Mouse (Mus musculus): ENCODE results near the gene Ppa2. TPM values are rescaled to one million over a fixed set of nuclear protein-coding genes. Genes with fewer than 3 reads are reported as not detected.

Gene Ppa2
- polyA plus RNA-seq, 1 experiment = 51.0 TPM

GRCm38 (mm10) chr3:133339411-133339823 lies 29.5 kb downstream of the Ppa2 start:
- H3K4me3 ChIP-seq (ENCODE audit: low read depth, low read length) = no peak overlapping the region
- no peaks in the 10 kb centered on the region for H3K4me1 ChIP-seq (ENCODE audit: control insufficient read depth, insufficient read depth, low read length)
- no peak for TF ChIP-seq POLR2A (IDR thresholded peaks at IDR 0.05; ENCODE audit: insufficient read depth, low read length)
- no peak for TF ChIP-seq EP300 (IDR thresholded peaks at IDR 0.05; ENCODE audit: insufficient read depth, low read depth, low read length)
- TF ChIP-seq CTCF (IDR thresholded peaks at IDR 0.05; ENCODE audit: low read depth, low read length) = no peak
- no peak overlapping the region for H3K27ac ChIP-seq (ENCODE audit: insufficient read depth, low read length)
- no peaks in the 10 kb centered on the region for H3K9me3 ChIP-seq (replicated peaks; ENCODE audit: control insufficient read depth, insufficient read depth, low read length, poor library complexity, severe bottlenecking)
- no peaks in the 10 kb centered on the region for H3K27me3 ChIP-seq (ENCODE audit: control insufficient read depth, insufficient read depth, low read length, poor library complexity, severe bottlenecking)
- H3K9ac ChIP-seq (ENCODE audit: low read depth, poor library complexity, severe bottlenecking) = no peak overlapping the region
- peaks cover 2% of the 10 kb centered on the region for H3K36me3 ChIP-seq (ENCODE audit: control insufficient read depth, insufficient read depth, low read length, poor library complexity, severe bottlenecking)

- H3K27me3 ChIP-seq (ENCODE audit: control insufficient read depth, insufficient read depth, low read length, poor library complexity, severe bottlenecking) = no peaks in the 10 kb centered on the region
- no peak overlapping the region for H3K9ac ChIP-seq (ENCODE audit: low read depth, poor library complexity, severe bottlenecking)
- peaks cover 5% of the 10 kb centered on the region for H3K36me3 ChIP-seq (ENCODE audit: control insufficient read depth, insufficient read depth, low read length, poor library complexity, severe bottlenecking)
- H3K27ac ChIP-seq (ENCODE audit: insufficient read depth, low read length) = no peak overlapping the region
- no peak overlapping the region for H3K4me3 ChIP-seq (ENCODE audit: low read depth, low read length)
- no peaks in the 10 kb centered on the region for H3K9me3 ChIP-seq (replicated peaks; ENCODE audit: control insufficient read depth, insufficient read depth, low read length, poor library complexity, severe bottlenecking)
- TF ChIP-seq EP300 (IDR thresholded peaks at IDR 0.05; ENCODE audit: insufficient read depth, low read depth, low read length) (no peak), POLR2A (IDR thresholded peaks at IDR 0.05; ENCODE audit: insufficient read depth, low read length) (no peak), CTCF (IDR thresholded peaks at IDR 0.05; ENCODE audit: low read depth, low read length) (no peak)
- H3K4me1 ChIP-seq (ENCODE audit: control insufficient read depth, insufficient read depth, low read length) = no peaks in the 10 kb centered on the region
These were observed 31.2 kb downstream of the Ppa2 start for GRCm38 (mm10) chr3:133341106-133341505.

GRCm38 (mm10) chr3:133347535-133347934 lies 37.6 kb downstream of the Ppa2 start:
- Histone ChIP-seq H3K4me1 (ENCODE audit: control insufficient read depth, insufficient read depth, low read length) (no peaks in the 10 kb centered on the region), H3K9ac (ENCODE audit: low read depth, poor library complexity, severe bottlenecking) (no peak overlapping the region), H3K4me3 (ENCODE audit: low read depth, low read length) (no peak overlapping the region), H3K36me3 (ENCODE audit: control insufficient read depth, insufficient read depth, low read length, poor library complexity, severe bottlenecking) (peaks cover 10% of the 10 kb centered on the region), H3K27ac (ENCODE audit: insufficient read depth, low read length) (no peak overlapping the region), H3K27me3 (ENCODE audit: control insufficient read depth, insufficient read depth, low read length, poor library complexity, severe bottlenecking) (no peaks in the 10 kb centered on the region), H3K9me3 (replicated peaks; ENCODE audit: control insufficient read depth, insufficient read depth, low read length, poor library complexity, severe bottlenecking) (peaks cover 7% of the 10 kb centered on the region)
- TF ChIP-seq EP300 (IDR thresholded peaks at IDR 0.05; ENCODE audit: insufficient read depth, low read depth, low read length) = no peak
- no peak for TF ChIP-seq CTCF (IDR thresholded peaks at IDR 0.05; ENCODE audit: low read depth, low read length)
- no peak for TF ChIP-seq POLR2A (IDR thresholded peaks at IDR 0.05; ENCODE audit: insufficient read depth, low read length)

- Histone ChIP-seq H3K36me3 (ENCODE audit: control insufficient read depth, insufficient read depth, low read length, poor library complexity, severe bottlenecking) (peaks cover 10% of the 10 kb centered on the region), H3K9me3 (replicated peaks; ENCODE audit: control insufficient read depth, insufficient read depth, low read length, poor library complexity, severe bottlenecking) (peaks cover 11% of the 10 kb centered on the region), H3K27me3 (ENCODE audit: control insufficient read depth, insufficient read depth, low read length, poor library complexity, severe bottlenecking) (no peaks in the 10 kb centered on the region), H3K27ac (ENCODE audit: insufficient read depth, low read length) (no peak overlapping the region), H3K9ac (ENCODE audit: low read depth, poor library complexity, severe bottlenecking) (no peak overlapping the region), H3K4me1 (ENCODE audit: control insufficient read depth, insufficient read depth, low read length) (no peaks in the 10 kb centered on the region), H3K4me3 (ENCODE audit: low read depth, low read length) (no peak overlapping the region)
- TF ChIP-seq EP300 (IDR thresholded peaks at IDR 0.05; ENCODE audit: insufficient read depth, low read depth, low read length) = no peak
- TF ChIP-seq CTCF (IDR thresholded peaks at IDR 0.05; ENCODE audit: low read depth, low read length) = no peak
- no peak for TF ChIP-seq POLR2A (IDR thresholded peaks at IDR 0.05; ENCODE audit: insufficient read depth, low read length)
These were observed 38.9 kb downstream of the Ppa2 start for GRCm38 (mm10) chr3:133348847-133349246.

- TF ChIP-seq CTCF (IDR thresholded peaks at IDR 0.05; ENCODE audit: low read depth, low read length) (no peak), POLR2A (IDR thresholded peaks at IDR 0.05; ENCODE audit: insufficient read depth, low read length) (no peak), EP300 (IDR thresholded peaks at IDR 0.05; ENCODE audit: insufficient read depth, low read depth, low read length) (no peak)
- no peaks in the 10 kb centered on the region for H3K27me3 ChIP-seq (ENCODE audit: control insufficient read depth, insufficient read depth, low read length, poor library complexity, severe bottlenecking)
- H3K9ac ChIP-seq (ENCODE audit: low read depth, poor library complexity, severe bottlenecking) = no peak overlapping the region
- peaks cover 7% of the 10 kb centered on the region for H3K9me3 ChIP-seq (replicated peaks; ENCODE audit: control insufficient read depth, insufficient read depth, low read length, poor library complexity, severe bottlenecking)
- H3K36me3 ChIP-seq (ENCODE audit: control insufficient read depth, insufficient read depth, low read length, poor library complexity, severe bottlenecking) = no peaks in the 10 kb centered on the region; the same call in 1 of the 2 replicates
- no peak overlapping the region for H3K4me3 ChIP-seq (ENCODE audit: low read depth, low read length)
- no peaks in the 10 kb centered on the region for H3K4me1 ChIP-seq (ENCODE audit: control insufficient read depth, insufficient read depth, low read length)
- no peak overlapping the region; the same call in 1 of the 2 replicates for H3K27ac ChIP-seq (ENCODE audit: insufficient read depth, low read length)
These were observed 47.6 kb downstream of the Ppa2 start for GRCm38 (mm10) chr3:133357426-133357974.

- no peaks in the 10 kb centered on the region for H3K27me3 ChIP-seq (ENCODE audit: control insufficient read depth, insufficient read depth, low read length, poor library complexity, severe bottlenecking)
- no peak overlapping the region for H3K4me3 ChIP-seq (ENCODE audit: low read depth, low read length)
- H3K27ac ChIP-seq (ENCODE audit: insufficient read depth, low read length) = no peak overlapping the region
- no peaks in the 10 kb centered on the region for H3K4me1 ChIP-seq (ENCODE audit: control insufficient read depth, insufficient read depth, low read length)
- H3K9ac ChIP-seq (ENCODE audit: low read depth, poor library complexity, severe bottlenecking) = no peak overlapping the region
- H3K36me3 ChIP-seq (ENCODE audit: control insufficient read depth, insufficient read depth, low read length, poor library complexity, severe bottlenecking) = no peaks in the 10 kb centered on the region; the same call in 1 of the 2 replicates
- TF ChIP-seq EP300 (IDR thresholded peaks at IDR 0.05; ENCODE audit: insufficient read depth, low read depth, low read length) (no peak), CTCF (IDR thresholded peaks at IDR 0.05; ENCODE audit: low read depth, low read length) (no peak), POLR2A (IDR thresholded peaks at IDR 0.05; ENCODE audit: insufficient read depth, low read length) (no peak)
- H3K9me3 ChIP-seq (replicated peaks; ENCODE audit: control insufficient read depth, insufficient read depth, low read length, poor library complexity, severe bottlenecking) = peaks cover 7% of the 10 kb centered on the region
These were observed 48.1 kb downstream of the Ppa2 start for GRCm38 (mm10) chr3:133357977-133358376.

Measured in ES-Bruce4 (cell line).